Mouse (Mus musculus) intestine, embryonic 14.5 days (tissue): ENCODE data around the gene Tmem255a. TPM values are rescaled to one million over a fixed set of nuclear protein-coding genes. Genes with fewer than 3 reads are reported as not detected.
"Not testable (repeated sequence)": the region's sequence is repeated elsewhere in the genome, so short reads cannot be mapped to it uniquely, and the experiment has no call there.

Experiments used
- ATAC-seq: fragments of 200-750 bp; cut with Nextera tagmentation; replicated peaks from 2 replicates; pipeline ENCODE4 v1.8.0; 2017; ENCODE audit warnings: low read depth, moderate number of reproducible peaks, moderate TSS enrichment, moderate library complexity; ENCODE audit not compliant: low FRiP score, low TSS enrichment
- DNase-seq: peaks from one replicate; pipeline ENCODE4 v3.0.0-alpha.2; 2018; ENCODE audit warnings: low spot score
- H3K27ac ChIP-seq: fragments of 300-500 bp; sonication (generic); 2 replicates; pipeline ENCODE4 v1.5.1; 2014; ENCODE audit warnings: low read depth, mild to moderate bottlenecking, control low read depth
- H3K27me3 ChIP-seq: fragments of 300-500 bp; sonication (generic); replicated peaks from 2 replicates; pipeline ENCODE4 v1.6.1; 2014; ENCODE audit warnings: low read length, control low read depth; ENCODE audit not compliant: control insufficient read depth, insufficient read depth
- H3K36me3 ChIP-seq: fragments of 300-500 bp; sonication (generic); 2 replicates; pipeline ENCODE4 v1.6.1; 2014; ENCODE audit warnings: low read length, control low read depth; ENCODE audit not compliant: control insufficient read depth, insufficient read depth
- H3K4me1 ChIP-seq: fragments of 300-500 bp; sonication (generic); replicated peaks from 2 replicates; pipeline ENCODE4 v1.6.1; 2014; ENCODE audit warnings: low read length, control low read depth, mixed read lengths; ENCODE audit not compliant: control insufficient read depth, insufficient read depth
- H3K4me2 ChIP-seq: fragments of 300-500 bp; sonication (generic); 2 replicates; pipeline ENCODE4 v1.6.1; 2014; ENCODE audit warnings: low read length
- H3K4me3 ChIP-seq: fragments of 300-500 bp; sonication (generic); 2 replicates; pipeline ENCODE4 v1.5.1; 2014; ENCODE audit warnings: low read depth, low read length, control low read depth, mixed read lengths
- H3K9ac ChIP-seq: fragments of 300-500 bp; sonication (generic); 2 replicates; pipeline ENCODE4 v1.6.1; 2014; ENCODE audit warnings: mild to moderate bottlenecking, low read length
- H3K9me3 ChIP-seq: fragments of 300-500 bp; sonication (generic); 2 replicates; pipeline ENCODE4 v1.6.1; 2016; ENCODE audit warnings: low read length, control low read depth; ENCODE audit not compliant: control insufficient read depth
- WGBS: fragments of 180-500 bp; shearing (Covaris S2); extraction: QIAGEN DNeasy Blood & Tissue Kit; methylation state at CpG from one replicate; pipeline ENCODE4 v1.1.7; 2014; 5-methylcytosine and 5-hydroxymethylcytosine counted together
- polyA plus RNA-seq: library from polyadenylated mRNA; unstranded; fragments of >200 nt; fragmentation: Nextera tagmentation; extraction: Ambion mirVana; gene quantifications from 2 replicates; pipeline ENCODE4 v1.2.1, GENCODE M21; 2014

Gene Tmem255a
- polyA plus RNA-seq, 1 experiment from 2014 or later, result 29.7 TPM

DNA sequence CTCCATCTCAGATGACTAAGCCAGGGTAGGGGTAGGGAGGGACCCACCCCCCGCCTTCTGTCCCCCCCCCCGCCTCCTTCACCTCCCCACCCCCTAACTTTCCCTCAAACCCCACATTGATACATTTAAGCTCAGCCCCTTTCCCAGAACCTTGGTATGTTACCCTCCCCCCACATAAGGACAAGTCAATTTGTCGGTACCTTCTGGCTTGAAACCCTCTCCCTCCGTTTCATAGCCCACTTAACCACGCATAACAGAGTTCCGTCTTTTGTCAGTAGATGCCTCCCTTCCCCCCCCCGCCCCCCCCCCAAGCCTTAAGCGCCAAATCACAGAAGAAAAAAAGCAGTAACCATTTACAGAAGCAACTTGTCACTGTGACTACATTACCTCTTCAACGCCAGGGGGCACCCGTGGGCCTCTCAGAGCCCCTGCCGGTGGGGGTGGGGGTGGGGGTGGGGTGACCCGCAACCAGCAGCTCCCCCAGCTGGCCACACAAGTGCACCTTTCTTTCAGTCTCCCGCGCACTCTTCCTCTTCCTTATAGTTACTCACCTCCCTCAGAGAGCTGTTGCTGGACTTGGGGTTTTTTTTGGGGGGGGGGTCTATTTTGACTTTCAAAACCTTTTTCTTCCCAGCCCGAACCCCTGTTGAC is 70.5 kb downstream of the Tmem255a start:
- Histone ChIP-seq H3K27ac (no peak overlapping the region), H3K27me3 (no peaks in the 10 kb centered on the region), H3K4me1 (no peaks in the 10 kb centered on the region), H3K4me2 (peak overlapping the region; percentile 70; the same call in 1 of the 2 replicates), H3K36me3 (no peaks in the 10 kb centered on the region), H3K9me3 (no peaks in the 10 kb centered on the region), H3K9ac (no peak overlapping the region), H3K4me3 (no peak overlapping the region)
- ATAC-seq (peak; percentile 69), DNase-seq (peak; percentile 59)
- 19% methylated on average over 11 of the region's 15 CpGs for WGBS

DNA sequence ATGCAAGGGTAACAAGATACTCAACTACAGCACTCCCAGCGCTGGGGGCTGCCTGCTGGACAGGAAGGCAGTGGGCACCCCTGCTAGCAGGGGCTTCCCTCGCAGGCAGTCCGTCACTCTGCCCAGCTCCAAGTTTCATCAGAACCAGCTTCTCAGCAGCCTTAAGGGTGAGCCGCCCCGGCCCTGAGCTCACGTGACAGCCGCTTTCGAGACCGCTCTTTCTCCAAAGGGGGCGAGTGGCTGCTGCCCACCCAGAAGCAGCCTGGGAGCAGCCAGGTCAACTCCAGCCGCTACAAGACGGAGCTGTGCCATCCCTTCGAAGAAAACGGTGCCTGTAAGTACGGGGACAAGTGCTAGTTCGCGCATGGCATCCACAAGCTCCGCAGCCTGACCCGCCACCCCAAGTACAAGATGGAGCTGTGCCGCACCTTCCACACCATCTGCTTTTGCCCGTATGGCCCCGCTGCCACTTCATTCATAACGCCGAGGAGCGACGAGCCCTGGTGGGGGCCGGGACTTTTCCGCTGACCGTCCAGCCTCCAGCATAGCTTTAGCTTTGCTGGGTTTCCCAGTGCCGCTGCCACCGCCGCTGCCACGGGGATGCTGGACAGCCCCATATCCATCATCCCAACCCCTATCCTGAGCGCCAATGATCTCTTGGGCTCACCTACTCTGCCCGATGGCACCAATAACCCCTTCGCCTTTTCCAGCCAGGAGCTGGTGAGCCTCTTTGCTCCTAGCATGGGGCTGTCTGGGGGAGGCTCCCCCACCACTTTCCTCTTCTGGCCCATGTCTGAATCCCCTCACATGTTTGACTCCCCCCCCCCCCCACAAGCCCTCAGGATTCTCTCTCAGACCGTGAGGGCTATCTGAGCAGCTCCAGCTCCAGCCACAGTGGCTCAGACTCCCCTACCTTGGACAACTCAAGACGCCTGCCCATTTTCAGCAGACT is 71.3 kb downstream of the Tmem255a start:
- Histone ChIP-seq H3K4me3 (peak overlapping the region; percentile 37), H3K9ac (peak overlapping the region; percentile 40; the same call in 1 of the 2 replicates), H3K4me2 (peak overlapping the region; percentile 70), H3K27ac (no peak overlapping the region), H3K27me3 (no peaks in the 10 kb centered on the region), H3K4me1 (no peaks in the 10 kb centered on the region), H3K36me3 (no peaks in the 10 kb centered on the region), H3K9me3 (no peaks in the 10 kb centered on the region)
- peak; percentile 68 for DNase-seq
- 16% methylated on average over 38 of the region's 38 CpGs for WGBS
- peak; percentile 71 for ATAC-seq

DNA sequence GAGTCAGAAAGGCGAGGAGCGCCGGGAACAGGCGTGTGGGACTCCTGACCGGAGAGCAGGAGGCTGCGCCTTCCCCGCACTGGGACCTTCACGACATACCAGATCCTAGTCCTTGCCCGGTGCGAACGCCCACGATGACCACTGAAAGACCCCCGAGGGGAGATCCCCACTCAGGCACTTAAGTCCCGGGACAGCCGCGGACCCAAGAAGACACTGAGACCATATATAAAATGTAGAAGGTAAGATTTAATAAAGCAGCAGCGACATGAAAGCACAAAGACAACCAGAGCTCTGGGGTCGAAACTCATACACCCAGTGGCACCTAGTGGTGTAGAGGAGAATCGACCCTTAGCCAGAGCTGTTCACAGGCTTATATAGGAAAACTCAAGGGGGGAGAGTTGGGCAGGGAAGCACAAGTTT is 72.3 kb downstream of the Tmem255a start:
- peak overlapping the region; percentile 18; the same call in 1 of the 2 replicates for H3K4me3 ChIP-seq
- not testable (repeated sequence) for ATAC-seq, H3K9me3 ChIP-seq, H3K27me3 ChIP-seq, H3K4me1 ChIP-seq, H3K9ac ChIP-seq, H3K36me3 ChIP-seq, H3K27ac ChIP-seq
- peak; percentile 70 for DNase-seq
- WGBS, result 29% methylated on average over 19 of the region's 19 CpGs
- H3K4me2 ChIP-seq, result peak overlapping the region; percentile 26

DNA sequence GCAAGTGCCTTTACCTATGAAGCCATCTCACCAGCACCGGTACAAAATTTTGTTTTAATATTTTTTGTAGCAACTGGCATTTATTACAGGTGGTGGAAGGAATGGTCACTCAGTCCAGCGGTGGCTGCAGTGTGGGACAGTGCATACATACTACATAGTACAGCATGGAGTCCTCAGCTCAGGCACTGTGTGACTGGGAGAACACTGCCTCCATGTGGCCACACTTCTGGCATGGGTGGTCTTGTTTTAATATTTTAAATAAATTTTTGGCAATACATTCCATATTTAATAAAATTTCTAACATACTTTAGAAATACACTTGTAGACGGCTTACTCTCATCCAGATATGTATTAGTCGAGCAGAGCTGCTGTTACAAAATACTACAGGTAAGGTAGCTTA is 85.6 kb downstream of the Tmem255a start:
- Histone ChIP-seq H3K36me3 (no peaks in the 10 kb centered on the region), H3K27me3 (no peaks in the 10 kb centered on the region), H3K9me3 (no peaks in the 10 kb centered on the region), H3K4me2 (no peak overlapping the region), H3K4me3 (no peak overlapping the region), H3K27ac (no peak overlapping the region), H3K9ac (no peak overlapping the region), H3K4me1 (no peaks in the 10 kb centered on the region)
- ATAC-seq, result no peak
- DNase-seq, result no peak
- 77% methylated on average over 4 of the region's 4 CpGs for WGBS

DNA sequence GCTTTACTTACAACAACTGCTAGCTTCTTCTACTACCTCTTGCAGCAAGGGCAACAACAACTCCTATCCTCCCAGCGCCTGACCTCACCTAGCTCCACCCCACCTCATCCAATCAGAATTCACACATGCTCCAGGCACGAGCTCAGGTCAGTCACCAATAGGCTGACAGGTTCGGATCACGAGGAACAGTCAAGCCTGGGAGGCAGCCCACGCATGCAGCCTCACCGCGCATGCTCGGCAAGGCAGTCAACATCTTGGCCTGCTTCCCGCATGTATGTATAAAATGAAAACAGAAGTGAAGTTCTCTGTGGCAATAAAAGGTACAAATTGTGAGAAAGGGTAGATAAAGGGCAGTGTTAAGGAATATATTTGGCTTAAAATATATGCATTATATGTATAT is 86.2 kb downstream of the Tmem255a start:
- ATAC-seq (no peak), DNase-seq (no peak)
- Histone ChIP-seq H3K4me3 (no peak overlapping the region), H3K36me3 (no peaks in the 10 kb centered on the region), H3K27ac (no peak overlapping the region), H3K4me2 (no peak overlapping the region), H3K9me3 (no peaks in the 10 kb centered on the region), H3K4me1 (no peaks in the 10 kb centered on the region), H3K9ac (no peak overlapping the region), H3K27me3 (no peaks in the 10 kb centered on the region)
- WGBS, result 78% methylated on average over 9 of the region's 9 CpGs

DNA sequence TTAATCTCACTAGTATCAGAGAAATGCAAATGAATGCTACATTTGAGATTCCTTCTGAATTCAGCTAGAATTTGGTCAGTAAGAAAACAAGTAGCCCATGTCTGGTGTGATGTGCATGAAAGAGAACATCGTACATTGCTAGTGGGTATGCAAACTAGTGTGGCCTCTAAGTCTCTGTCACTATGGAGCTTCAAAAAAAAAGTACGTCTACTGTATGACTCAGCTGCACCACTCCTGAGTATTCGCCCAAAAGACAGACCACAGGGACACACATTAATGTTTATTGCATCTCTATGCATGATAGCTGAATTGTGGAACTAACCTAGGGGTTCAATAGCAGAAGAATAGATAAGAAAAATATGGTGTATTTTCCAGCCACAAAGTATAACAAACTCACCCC is 86.9 kb downstream of the Tmem255a start:
- WGBS, result 83% methylated on average over 3 of the region's 3 CpGs
- H3K4me1 ChIP-seq, result no peaks in the 10 kb centered on the region
- H3K36me3 ChIP-seq, result no peaks in the 10 kb centered on the region
- H3K4me2 ChIP-seq, result no peak overlapping the region
- no peak overlapping the region for H3K27ac ChIP-seq
- ATAC-seq, result no peak
- no peak overlapping the region for H3K9ac ChIP-seq
- no peaks in the 10 kb centered on the region for H3K27me3 ChIP-seq
- no peak overlapping the region for H3K4me3 ChIP-seq
- no peaks in the 10 kb centered on the region for H3K9me3 ChIP-seq
- DNase-seq, result no peak

DNA sequence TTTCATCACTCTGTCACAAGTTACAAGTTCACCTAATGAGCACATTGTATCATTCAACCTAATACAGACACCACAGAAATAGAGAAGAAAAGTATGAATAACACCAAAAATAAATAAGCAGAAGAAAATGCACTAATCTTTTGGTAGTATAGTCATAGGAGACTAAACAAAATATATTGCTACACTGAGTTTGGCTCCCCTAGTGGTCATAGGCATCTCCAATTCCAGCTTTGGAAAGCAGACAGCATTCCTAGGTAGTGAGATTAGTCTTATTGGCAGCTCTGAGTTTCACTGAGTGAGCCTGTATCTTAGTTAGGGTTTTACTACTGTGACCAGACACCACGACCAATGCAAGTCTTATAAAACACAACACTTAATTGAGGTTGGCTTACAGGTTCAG is 93.1 kb downstream of the Tmem255a start:
- DNase-seq (no peak), ATAC-seq (no peak)
- H3K36me3 ChIP-seq, result no peaks in the 10 kb centered on the region
- no peak overlapping the region for H3K4me3 ChIP-seq
- no peak overlapping the region for H3K27ac ChIP-seq
- WGBS, result 79% methylated on average over 1 of the region's 1 CpGs
- H3K4me2 ChIP-seq, result no peak overlapping the region
- H3K9ac ChIP-seq, result no peak overlapping the region
- H3K27me3 ChIP-seq, result no peaks in the 10 kb centered on the region
- no peaks in the 10 kb centered on the region for H3K9me3 ChIP-seq
- H3K4me1 ChIP-seq, result no peaks in the 10 kb centered on the region
